Mouse (Mus musculus) heart, adult 2 months (tissue): ENCODE data around the gene Gng5. TPM values are rescaled to one million over a fixed set of nuclear protein-coding genes. Genes with fewer than 3 reads are reported as not detected.

ENCODE experiments used
- DNase-seq, 2 experiments: peaks; one replicate each; pipeline ENCODE4 v3.0.0; 2021
- H3K27ac ChIP-seq: fragments of 200-600 bp; 2 replicates; pipeline ENCODE4 v1.8.1; 2022
- H3K27me3 ChIP-seq: fragments of 200-500 bp; 2 replicates; pipeline ENCODE4 v1.6.1; 2012; ENCODE audit warnings: mild to moderate bottlenecking, low read length, inconsistent platforms, mixed read lengths; ENCODE audit not compliant: control insufficient read depth, insufficient read depth
- H3K36me3 ChIP-seq: fragments of 200-500 bp; 2 replicates; pipeline ENCODE4 v1.6.1; 2012; ENCODE audit warnings: low read length, inconsistent platforms; ENCODE audit not compliant: control insufficient read depth, insufficient read depth
- H3K4me1 ChIP-seq: fragments of 200-500 bp; 2 replicates; pipeline ENCODE4 v1.6.1; 2011; ENCODE audit warnings: low read length; ENCODE audit not compliant: control insufficient read depth, insufficient read depth
- H3K4me3 ChIP-seq: fragments of 200-600 bp; 2 replicates; pipeline ENCODE4 v1.8.1; 2022
- H3K79me2 ChIP-seq: fragments of 200-500 bp; replicated peaks from 2 replicates; pipeline ENCODE4 v1.6.1; 2012; ENCODE audit warnings: mild to moderate bottlenecking, inconsistent platforms, low read length, moderate library complexity, mixed read lengths; ENCODE audit not compliant: control insufficient read depth, insufficient read depth
- H3K9ac ChIP-seq: fragments of 200-500 bp; 2 replicates; pipeline ENCODE4 v1.6.1; 2012; ENCODE audit warnings: low read depth, mild to moderate bottlenecking, control low read depth, inconsistent platforms, low read length, mixed read lengths
- CTCF ChIP-seq: fragments of 200-600 bp; IDR thresholded peaks from 2 replicates; pipeline ENCODE4 v1.8.1; 2022; ENCODE audit warnings: antibody characterized with exemption, mild to moderate bottlenecking, moderate library complexity
- EP300 ChIP-seq: fragments of 200-500 bp; IDR thresholded peaks from 2 replicates; pipeline ENCODE4 v1.6.1; 2011; ENCODE audit warnings: low read depth, low read length, control low read depth; ENCODE audit not compliant: insufficient read depth
- POLR2A ChIP-seq: fragments of 200-500 bp; IDR thresholded peaks from 2 replicates; pipeline ENCODE4 v1.6.1; 2011; ENCODE audit warnings: mild to moderate bottlenecking, low read depth, low read length, control low read depth; ENCODE audit not compliant: insufficient read depth
- WGBS: fragments of 180-500 bp; shearing (Covaris S2); methylation state at CpG from one replicate; pipeline ENCODE4 v1.1.7; 2018; 5-methylcytosine and 5-hydroxymethylcytosine counted together
- intact Hi-C: fragments of 180-260 bp; cut with DNase I; formaldehyde crosslinking; loops from one replicate; pipeline ENCODE4 v1.15.1; 2025
- long read RNA-seq: library from polyadenylated mRNA; stranded (forward); transcript quantifications from one replicate; pipeline ENCODE4 v2.0.0, GENCODE M21; 2021
- polyA plus RNA-seq: library from polyadenylated mRNA; depleted of rRNA; stranded (reverse); fragments of >200 nt; gene quantifications from 2 replicates; pipeline ENCODE4 v1.2.3, GENCODE M21; 2012; rRNA removed
- total RNA-seq, 2 experiments: library from RNA; stranded (reverse); gene quantifications; 2 replicates each; pipeline ENCODE4 v1.2.3; 2021

The Gng5 gene
- 100 to 1,000 TPM; 216 to 264 TPM for total RNA-seq
- polyA plus RNA-seq, result 331 and 445 TPM in 2 replicates
- long read RNA-seq, transcript Gng5-201 (3 exons, 593 nt), result major isoform, 242 of 244 reads
- long read RNA-seq, partial matches to known transcripts, result 0 of 244 reads
- long read RNA-seq, other reads (novel, unspliced or antisense), result 1 of 244 reads

DNA sequence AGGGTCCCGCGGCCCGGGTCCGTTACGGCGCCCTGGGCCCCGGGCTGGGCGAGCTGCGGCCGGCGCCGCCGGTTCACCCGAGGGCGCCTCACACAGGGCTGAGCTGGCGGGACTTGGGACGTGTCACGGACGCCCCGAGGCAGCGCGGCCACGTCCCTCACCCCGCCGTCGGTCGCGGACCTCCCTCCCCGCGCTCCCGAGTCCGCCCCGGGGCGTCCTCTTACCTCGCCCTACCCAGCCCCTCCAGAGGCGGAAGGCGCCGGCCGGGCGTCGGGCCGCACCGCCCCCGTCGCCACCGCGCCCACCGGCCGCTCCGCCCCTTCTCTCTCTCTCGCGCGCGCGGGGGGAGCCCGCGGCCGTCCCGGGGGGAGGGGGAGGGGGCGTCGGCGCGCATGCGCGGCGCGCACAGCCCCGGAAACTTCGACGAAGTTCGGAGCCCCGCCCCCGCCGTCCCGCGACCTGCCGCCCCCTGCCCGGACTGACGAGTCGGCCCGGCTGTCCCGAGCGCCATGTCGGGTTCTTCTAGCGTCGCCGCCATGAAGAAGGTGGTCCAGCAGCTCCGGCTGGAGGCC lies at the start of gene Gng5, which contains the start of gene Spata1:
Gene Gng5 (plus strand): TSS at position 377 of the 572 bp plus-strand sequence.
Gene Spata1 (minus strand): TSS at position 323 of the 572 bp plus-strand sequence.
- DNase-seq, result peak; percentile 92 to 94
- intact Hi-C loops, result loop anchor here (1.0 to 5.0 kb wide), 3 partner anchors 21 to 152 kb away; partner anchors contain the start of gene Rpf1
- Histone ChIP-seq H3K9ac (peak within 1 kb of the TSS; percentile 99), H3K36me3 (peaks cover 32% of the 10 kb centered on the region), H3K79me2 (peaks cover 7% of the 10 kb centered on the region), H3K4me1 (peaks cover 15% of the 10 kb centered on the region), H3K27ac (peak within 1 kb of the TSS; percentile 98), H3K27me3 (no peaks in the 10 kb centered on the region), H3K4me3 (peak within 1 kb of the TSS; percentile 92)
- WGBS, result under 1% methylated on average over 67 of the region's 88 CpGs
- TF ChIP-seq EP300, result no peak
- TF ChIP-seq POLR2A, result peak; percentile 62; the same call in 1 of the 2 replicates

DNA sequence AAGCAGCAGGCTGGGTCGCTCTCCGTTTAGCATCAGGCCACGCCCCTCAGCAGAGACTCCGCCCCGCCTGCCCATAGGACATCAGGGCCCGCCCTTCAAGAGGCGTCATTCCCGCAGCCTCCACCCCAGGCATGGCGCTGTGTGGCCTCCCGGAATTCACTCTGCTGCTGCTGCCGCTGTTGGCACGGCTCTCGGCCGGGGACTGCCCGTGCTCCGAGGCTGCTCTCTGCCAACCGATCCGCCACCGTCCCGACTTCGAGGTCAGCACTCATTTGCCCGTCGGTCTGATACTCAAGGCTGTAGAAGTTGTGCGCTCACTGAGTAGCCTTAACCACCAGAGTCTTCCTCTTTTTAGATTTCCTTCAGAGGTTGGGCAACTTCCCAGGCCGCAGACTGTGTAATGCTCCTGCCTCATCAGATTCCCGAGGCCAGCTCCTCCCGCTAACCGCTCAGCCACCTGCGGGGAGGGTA lies 49.2 kb upstream of the Gng5 start:
- H3K4me3 ChIP-seq, result peak overlapping the region; percentile 60
- H3K79me2 ChIP-seq, result no peaks in the 10 kb centered on the region
- H3K27ac ChIP-seq, result peak overlapping the region; percentile 60
- H3K9ac ChIP-seq, result peak overlapping the region; percentile 74
- peaks cover 2% of the 10 kb centered on the region; the same call in 1 of the 2 replicates for H3K4me1 ChIP-seq
- intact Hi-C loops, result loop anchor here (1.0 to 5.0 kb wide), 3 partner anchors 46 to 72 kb away; partner anchors contain the start of genes Gng5, Rpf1, Spata1 and Ssx2ip
- TF ChIP-seq EP300 (0 out of 2 replicates have a peak, but pooled peaks have one; percentile 3), CTCF (peak; percentile 56), POLR2A (peak; percentile 95)
- H3K36me3 ChIP-seq, result no peaks in the 10 kb centered on the region
- H3K27me3 ChIP-seq, result no peaks in the 10 kb centered on the region
- WGBS, result under 1% methylated on average over 29 of the region's 29 CpGs
- DNase-seq, result peak; percentile 93 to 94

DNA sequence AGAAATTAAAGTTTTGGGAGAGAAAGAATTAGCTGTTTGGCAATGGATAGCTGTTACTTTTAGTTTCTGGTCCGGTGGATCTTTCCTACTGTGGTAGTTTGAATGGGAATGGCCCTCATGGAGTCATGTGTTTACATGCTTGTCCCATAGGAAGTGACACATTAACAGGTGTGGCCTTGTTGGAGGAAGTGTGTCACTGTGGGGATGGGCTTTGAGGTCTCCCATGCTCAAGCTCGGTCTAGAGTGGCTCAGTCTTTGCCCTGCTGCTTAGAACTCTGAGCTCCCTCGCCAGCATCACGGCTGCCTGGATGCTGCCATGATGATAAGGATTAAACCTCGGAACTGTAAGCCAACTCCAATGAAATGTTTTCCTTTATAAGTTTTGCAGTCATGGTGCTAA lies 48.2 kb upstream of the Gng5 start:
- no peak overlapping the region for H3K27ac ChIP-seq
- 79% methylated on average over 5 of the region's 5 CpGs for WGBS

DNA sequence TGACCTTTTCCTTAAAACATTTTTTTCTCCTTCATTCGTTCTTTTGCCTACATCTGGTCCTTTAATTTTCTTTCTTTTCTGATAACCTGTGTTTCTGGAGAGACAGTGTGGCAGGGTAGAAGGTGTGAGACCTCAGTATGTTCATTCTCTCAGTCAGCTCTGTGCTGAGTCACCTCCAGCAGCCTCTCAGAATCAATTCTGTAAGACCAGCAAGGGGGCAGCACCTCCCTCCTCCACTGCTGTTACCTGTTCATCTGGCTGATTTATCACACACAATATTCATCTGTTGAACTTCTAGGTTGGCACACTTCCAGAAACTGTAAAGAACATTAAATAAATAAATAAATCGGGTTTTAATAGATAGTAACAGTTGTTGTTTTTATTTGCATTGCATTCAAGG lies 36.7 kb upstream of the Gng5 start:
- intact Hi-C loops, result no loop called here
- Histone ChIP-seq H3K27me3 (no peaks in the 10 kb centered on the region), H3K27ac (no peak overlapping the region), H3K9ac (no peak overlapping the region), H3K79me2 (no peaks in the 10 kb centered on the region), H3K4me3 (no peak overlapping the region), H3K36me3 (no peaks in the 10 kb centered on the region), H3K4me1 (no peaks in the 10 kb centered on the region)
- TF ChIP-seq POLR2A, result no peak
- TF ChIP-seq EP300, result no peak
- TF ChIP-seq CTCF, result peak; percentile 23; the same call in 1 of the 2 replicates
- WGBS, result 45% methylated on average over 2 of the region's 2 CpGs
- DNase-seq, result no peak

More for the DNA sequence above, 48.2 kb upstream of the Gng5 start:
- Histone ChIP-seq H3K9ac (no peak overlapping the region), H3K4me3 (no peak overlapping the region), H3K36me3 (no peaks in the 10 kb centered on the region), H3K79me2 (no peaks in the 10 kb centered on the region), H3K4me1 (peaks cover 2% of the 10 kb centered on the region; the same call in 1 of the 2 replicates), H3K27me3 (no peaks in the 10 kb centered on the region)
- TF ChIP-seq POLR2A (no peak), CTCF (no peak), EP300 (no peak)
- no peak for DNase-seq
- intact Hi-C loops, result loop anchor here (2.0 to 5.0 kb wide), 2 partner anchors 47 to 71 kb away; partner anchors contain the start of genes Rpf1 and Ssx2ip

DNA sequence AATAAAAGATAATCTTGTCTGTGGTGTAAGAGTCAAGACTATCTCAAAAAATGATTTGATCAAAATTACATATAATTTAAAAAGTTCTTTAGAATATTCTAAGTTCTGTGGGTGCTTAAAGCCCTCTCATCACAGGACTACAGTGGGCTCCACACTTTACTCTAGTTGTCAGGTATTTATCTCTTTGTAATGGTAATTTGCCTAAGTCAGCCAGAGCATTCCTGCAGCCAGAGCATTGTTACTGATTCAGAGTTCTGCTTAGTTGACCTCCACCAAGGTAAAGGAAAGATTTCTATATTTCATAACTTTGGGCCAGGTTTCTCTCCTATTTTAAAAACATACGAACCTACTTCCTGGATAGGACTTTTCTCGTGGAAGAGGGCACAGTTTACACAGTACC lies 30.4 kb upstream of the Gng5 start:
- DNase-seq, result no peak
- TF ChIP-seq EP300, result no peak
- no peak for TF ChIP-seq CTCF
- TF ChIP-seq POLR2A, result no peak
- intact Hi-C loops, result no loop called here
- Histone ChIP-seq H3K4me1 (no peaks in the 10 kb centered on the region), H3K9ac (no peak overlapping the region), H3K27me3 (no peaks in the 10 kb centered on the region), H3K79me2 (no peaks in the 10 kb centered on the region), H3K27ac (no peak overlapping the region), H3K36me3 (no peaks in the 10 kb centered on the region), H3K4me3 (no peak overlapping the region)
- WGBS, result 71% methylated on average over 2 of the region's 2 CpGs

DNA sequence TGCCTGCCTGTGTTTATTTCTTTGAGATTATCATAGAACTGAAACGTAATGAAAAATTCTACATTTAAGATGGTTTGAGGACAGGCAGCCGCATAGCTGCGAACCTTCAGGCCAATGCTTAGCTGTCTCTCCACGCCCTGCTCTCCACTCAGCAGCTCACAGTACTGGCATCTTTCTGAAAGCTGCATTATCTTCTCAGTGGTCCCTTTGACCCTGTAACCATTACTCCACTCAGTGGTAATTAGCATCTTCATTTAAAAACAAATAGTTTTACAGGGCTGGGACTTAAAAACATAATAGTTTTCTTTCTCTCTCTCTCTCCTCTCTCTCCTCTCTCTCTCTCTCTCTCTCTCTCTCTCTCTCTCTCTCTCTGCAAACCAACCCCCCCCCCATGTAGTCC lies 26.9 kb upstream of the Gng5 start:
- Histone ChIP-seq H3K4me3 (no peak overlapping the region), H3K36me3 (no peaks in the 10 kb centered on the region), H3K27ac (no peak overlapping the region), H3K9ac (no peak overlapping the region), H3K27me3 (no peaks in the 10 kb centered on the region), H3K79me2 (no peaks in the 10 kb centered on the region), H3K4me1 (no peaks in the 10 kb centered on the region)
- intact Hi-C loops, result no loop called here
- 87% methylated on average over 4 of the region's 4 CpGs for WGBS
- TF ChIP-seq POLR2A (no peak), EP300 (no peak), CTCF (no peak)
- no peak for DNase-seq
